Mouse (Mus musculus): Measurements from ENCODE around the gene Capn8.

GRCm38 (mm10) chr1:182642779-182643178, 78.0 kb downstream of the Capn8 start:
- TF ChIP-seq CTCF (IDR thresholded peaks at IDR 0.05; ENCODE audit: low read depth) (no peak), EP300 (IDR thresholded peaks at IDR 0.05; ENCODE audit: low read depth) (no peak)

Measured in liver, embryonic 14.5 days (tissue).